9 mouse cellular contexts compared by ENCODE assay signal in the genomic region with DNA sequence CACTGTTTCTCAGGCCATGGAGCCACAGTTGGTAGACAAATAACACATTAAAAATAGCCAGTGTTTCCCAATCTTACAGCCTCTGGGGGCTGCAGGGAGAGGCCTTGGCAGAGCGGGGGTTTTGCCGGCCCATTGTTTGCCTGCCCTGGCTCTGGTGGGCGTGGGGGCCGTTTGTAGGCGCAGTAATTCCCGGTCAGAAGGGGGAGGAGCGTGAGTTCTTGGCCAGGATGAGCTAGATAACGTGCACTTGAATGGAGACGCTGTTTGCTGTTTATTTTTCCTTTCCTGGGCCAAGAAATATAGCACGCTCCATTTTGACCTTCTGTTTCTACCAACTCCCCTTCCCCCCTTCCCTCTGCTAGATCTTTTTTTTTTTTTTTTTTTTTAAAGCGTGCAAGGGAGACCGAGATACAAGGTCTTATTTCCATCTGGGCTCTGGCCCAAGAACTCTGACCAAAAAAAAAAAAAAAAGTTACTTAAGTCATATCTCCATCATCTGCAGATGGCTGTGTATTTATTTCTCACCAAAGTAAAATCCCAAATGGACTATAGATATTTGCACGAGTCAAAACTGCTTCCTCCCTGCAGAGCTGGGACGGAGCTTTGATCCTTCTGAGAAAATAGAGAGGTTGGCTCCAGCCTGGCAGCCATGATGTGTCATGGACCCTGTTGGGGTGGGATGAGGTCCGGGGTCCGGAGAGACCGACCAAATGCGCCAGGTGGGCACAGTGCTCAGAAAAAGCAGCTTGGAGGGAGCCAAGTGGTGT.
DNase-seq lines count a peak whose midpoint lies in the region; ATAC-seq lines count a peak whose summit lies in the region.
"Had no signal": no experiment of that assay in that cellular context is flagged by ENCODE, and none has a peak within 500 bp of the region (broad histone marks: within the 10 kb centered on the region; RNA-seq: fewer than 3 reads in every experiment).

No protein-coding gene starts in this region.

- H3K9me3 ChIP-seq in hindbrain, embryonic 11.5 days (ENCODE audit: control insufficient read depth, low read length) = no peaks in the 10 kb centered on the region
- no peaks in the 10 kb centered on the region for H3K9me3 ChIP-seq in limb, embryonic 13.5 days
- H3K9me3 ChIP-seq in neural tube, embryonic 14.5 days (ENCODE audit: control insufficient read depth, low read length) = no peaks in the 10 kb centered on the region

- peak overlapping the region; percentile 67; the same call in 1 of the 2 replicates for H3K27ac ChIP-seq in hindbrain, embryonic 11.5 days (ENCODE audit: low read depth, low read length)
- peak overlapping the region; percentile 90 for H3K27ac ChIP-seq in limb, embryonic 13.5 days
- peak overlapping the region; percentile 46; the same call in 1 of the 2 replicates for H3K27ac ChIP-seq in neural tube, embryonic 14.5 days (ENCODE audit: low read depth, low read length)

- H3K4me2 ChIP-seq in hindbrain, embryonic 11.5 days (replicated peaks; ENCODE audit: low read depth, low read length) = no peak overlapping the region
- H3K4me2 ChIP-seq in limb, embryonic 13.5 days (replicated peaks) = no peak overlapping the region
- no peak overlapping the region for H3K4me2 ChIP-seq in neural tube, embryonic 14.5 days (ENCODE audit: low read depth, low read length)

- no peak overlapping the region for H3K4me3 ChIP-seq in hindbrain, embryonic 11.5 days (ENCODE audit: low read depth, low read length)
- H3K4me3 ChIP-seq in limb, embryonic 13.5 days = no peak overlapping the region
- no peak overlapping the region for H3K4me3 ChIP-seq in neural tube, embryonic 14.5 days (ENCODE audit: low read depth, low read length)
- H3K4me3 ChIP-seq: megakaryocyte, embryonic 14.5 days had no signal

- peak; percentile 57 for DNase-seq in urinary bladder, postnatal 14 days (ENCODE audit: low spot score)
- no peak for DNase-seq in urinary bladder, postnatal 25 days (ENCODE audit: low spot score)
- peak; percentile 88 for DNase-seq in gastrocnemius, adult 18-20 months (ENCODE audit: low spot score)
- DNase-seq in hindbrain, embryonic 11.5 days (ENCODE audit: low spot score) = no peak
- no peak for DNase-seq in natural killer cell, adult 2 months (ENCODE audit: low spot score in 2 of 2)
- DNase-seq in frontal cortex, postnatal 36 days (ENCODE audit: low spot score in 2 of 2) = no peak

- H3K4me1 ChIP-seq in hindbrain, embryonic 11.5 days (replicated peaks; ENCODE audit: control insufficient read depth, insufficient read depth, low read length) = peaks cover 8% of the 10 kb centered on the region; the same call in 1 of the 2 replicates
- H3K4me1 ChIP-seq in limb, embryonic 13.5 days = peaks cover 93% of the 10 kb centered on the region
- H3K4me1 ChIP-seq in neural tube, embryonic 14.5 days (ENCODE audit: control insufficient read depth, insufficient read depth, low read length) = peaks cover 11% of the 10 kb centered on the region; the same call in 1 of the 2 replicates

- no peaks in the 10 kb centered on the region for H3K36me3 ChIP-seq in hindbrain, embryonic 11.5 days (ENCODE audit: control insufficient read depth, insufficient read depth, low read length)
- no peaks in the 10 kb centered on the region for H3K36me3 ChIP-seq in limb, embryonic 13.5 days
- no peaks in the 10 kb centered on the region for H3K36me3 ChIP-seq in neural tube, embryonic 14.5 days (ENCODE audit: control insufficient read depth, insufficient read depth, low read length)

- no peaks in the 10 kb centered on the region for H3K27me3 ChIP-seq in hindbrain, embryonic 11.5 days (ENCODE audit: control insufficient read depth, insufficient read depth, low read length)
- no peaks in the 10 kb centered on the region for H3K27me3 ChIP-seq in limb, embryonic 13.5 days
- no peaks in the 10 kb centered on the region for H3K27me3 ChIP-seq in neural tube, embryonic 14.5 days (ENCODE audit: control insufficient read depth, insufficient read depth, low read length)

- no peak overlapping the region for H3K9ac ChIP-seq in hindbrain, embryonic 11.5 days (ENCODE audit: low read depth, low read length)
- H3K9ac ChIP-seq in limb, embryonic 13.5 days = no peak overlapping the region
- H3K9ac ChIP-seq in neural tube, embryonic 14.5 days (replicated peaks; ENCODE audit: low read depth, low read length) = no peak overlapping the region

- ATAC-seq in hindbrain, embryonic 11.5 days (ENCODE audit: low FRiP score) = no peak
- peak; percentile 52 for ATAC-seq in limb, embryonic 13.5 days (ENCODE audit: low FRiP score, low read depth)
- no peak for ATAC-seq in neural tube, embryonic 14.5 days (ENCODE audit: low read depth)

- WGBS in hindbrain, embryonic 11.5 days = 51% methylated on average over 18 of the region's 18 CpGs
- WGBS in limb, embryonic 13.5 days = 29% methylated on average over 18 of the region's 18 CpGs
- 36% methylated on average over 18 of the region's 18 CpGs for WGBS in neural tube, embryonic 14.5 days

Comparison
In these comparisons a context has a peak if more than half of its experiments do, and no peak if none do; other contexts are left out.
1. DNase-seq: peak in urinary bladder, postnatal 14 days (single experiment) and gastrocnemius, adult 18-20 months (single experiment); none in urinary bladder, postnatal 25 days (single experiment), hindbrain, embryonic 11.5 days (single experiment), natural killer cell, adult 2 months (0 of 2) and frontal cortex, postnatal 36 days (0 of 2).
2. Peak in every context shown above with its lines, with median percentiles within 50 percentile points of each other: H3K27ac ChIP-seq.